7 mouse cellular contexts compared by ENCODE assay signal in the genomic region with DNA sequence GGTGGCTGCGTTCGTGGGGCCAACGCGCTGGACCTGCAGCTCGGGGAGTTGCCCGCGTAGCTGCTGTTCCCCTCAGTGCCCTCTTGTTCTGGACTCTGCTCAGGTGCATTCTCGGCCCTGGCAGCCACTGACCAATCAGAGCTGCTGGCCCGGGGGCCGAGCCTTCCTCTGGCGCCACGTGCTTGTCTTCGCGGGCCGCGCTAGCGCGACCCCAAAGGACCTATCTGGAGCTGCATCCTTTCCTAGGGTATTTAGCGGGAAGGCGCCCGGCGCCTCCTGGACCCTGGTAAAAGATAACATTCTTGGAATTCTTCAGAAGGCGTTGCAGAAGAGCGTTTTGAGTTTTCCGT. TPM values are rescaled to one million over a fixed set of nuclear protein-coding genes. Genes with fewer than 3 reads are reported as not detected.
DNase-seq lines count a peak whose midpoint lies in the region; ATAC-seq and TF ChIP-seq lines count a peak whose summit lies in the region.

No protein-coding gene starts in this region.

- H3K4me3 ChIP-seq in G1E (ENCODE audit: low read depth, low read length): peak overlapping the region; percentile 100
- peak overlapping the region; percentile 97 for H3K4me3 ChIP-seq in embryonic facial prominence, embryonic 15.5 days (replicated peaks)
- H3K4me3 ChIP-seq in heart, embryonic 14.5 days (ENCODE audit: control insufficient read depth in 1 of 2, insufficient read depth in 1 of 2, low read depth in 1 of 2, low read length in 2 of 2): peak overlapping the region; percentile 74 to 90
- H3K4me3 ChIP-seq in kidney, embryonic 16.5 days (ENCODE audit: low read length): peak overlapping the region; percentile 62
- peak overlapping the region; percentile 95 for H3K4me3 ChIP-seq in lung, embryonic 16.5 days (ENCODE audit: low read length)

- peaks cover 2% of the 10 kb centered on the region; the same call in 1 of the 2 replicates for H3K9me3 ChIP-seq in G1E (replicated peaks)
- H3K9me3 ChIP-seq in embryonic facial prominence, embryonic 15.5 days (replicated peaks): no peaks in the 10 kb centered on the region
- peaks cover 6% of the 10 kb centered on the region; the same call in 1 of the 2 replicates for H3K9me3 ChIP-seq in heart, embryonic 14.5 days (ENCODE audit: control insufficient read depth, low read length)
- H3K9me3 ChIP-seq in kidney, embryonic 16.5 days (ENCODE audit: low read length): peaks cover 3% of the 10 kb centered on the region; the same call in 1 of the 2 replicates
- no peaks in the 10 kb centered on the region for H3K9me3 ChIP-seq in lung, embryonic 16.5 days (ENCODE audit: control insufficient read depth, low read length)

- no peak for ATAC-seq in G1E (ENCODE audit: extremely low read depth, insufficient number of reproducible peaks, low FRiP score, poor library complexity, severe bottlenecking)
- ATAC-seq in embryonic facial prominence, embryonic 15.5 days (ENCODE audit: insufficient number of reproducible peaks, low FRiP score, low TSS enrichment, low read depth): peak; percentile 75
- ATAC-seq in heart, embryonic 14.5 days (ENCODE audit: insufficient number of reproducible peaks, insufficient read depth, low FRiP score, low read depth): peak; percentile 76
- peak; percentile 90 for ATAC-seq in kidney, embryonic 16.5 days (ENCODE audit: low FRiP score, low TSS enrichment)
- ATAC-seq in lung, embryonic 16.5 days (ENCODE audit: low read depth): peak; percentile 78

- no peak for TF ChIP-seq CTCF in G1E (IDR thresholded peaks at IDR 0.05; ENCODE audit: low read depth, low read length)

- peak overlapping the region; percentile 77 for H3K9ac ChIP-seq in embryonic facial prominence, embryonic 15.5 days
- peak overlapping the region; percentile 88 for H3K9ac ChIP-seq in heart, embryonic 14.5 days (ENCODE audit: low read length)
- H3K9ac ChIP-seq in kidney, embryonic 16.5 days (replicated peaks; ENCODE audit: low read length): peak overlapping the region; percentile 70
- H3K9ac ChIP-seq in lung, embryonic 16.5 days (ENCODE audit: low read length): peak overlapping the region; percentile 85

- H3K27me3 ChIP-seq in G1E (ENCODE audit: insufficient read depth, low read length): no peaks in the 10 kb centered on the region
- H3K27me3 ChIP-seq in embryonic facial prominence, embryonic 15.5 days: no peaks in the 10 kb centered on the region
- H3K27me3 ChIP-seq in heart, embryonic 14.5 days (ENCODE audit: control insufficient read depth, insufficient read depth, low read length): no peaks in the 10 kb centered on the region
- no peaks in the 10 kb centered on the region for H3K27me3 ChIP-seq in kidney, embryonic 16.5 days (ENCODE audit: insufficient read depth, low read length)
- no peaks in the 10 kb centered on the region for H3K27me3 ChIP-seq in lung, embryonic 16.5 days (ENCODE audit: control insufficient read depth, insufficient read depth, low read depth, low read length)

- WGBS in embryonic facial prominence, embryonic 15.5 days: 0% methylated on average over 25 of the region's 25 CpGs
- under 1% methylated on average over 25 of the region's 25 CpGs for WGBS in heart, embryonic 14.5 days
- 0% methylated on average over 25 of the region's 25 CpGs for WGBS in kidney, embryonic 16.5 days
- WGBS in lung, embryonic 16.5 days: under 1% methylated on average over 22 of the region's 25 CpGs

- peak; percentile 32 for DNase-seq in G1E (ENCODE audit: low spot score)
- DNase-seq in adrenal gland, postnatal 36 days: peak; percentile 66 to 74
- DNase-seq in ovary, postnatal 14 days (ENCODE audit: low spot score): peak; percentile 49

- peaks cover 40% of the 10 kb centered on the region for H3K36me3 ChIP-seq in G1E (replicated peaks)
- no peaks in the 10 kb centered on the region for H3K36me3 ChIP-seq in embryonic facial prominence, embryonic 15.5 days
- peaks cover 7% of the 10 kb centered on the region; the same call in 1 of the 2 replicates for H3K36me3 ChIP-seq in heart, embryonic 14.5 days (ENCODE audit: control insufficient read depth, insufficient read depth, low read length)
- H3K36me3 ChIP-seq in kidney, embryonic 16.5 days (ENCODE audit: insufficient read depth, low read length): no peaks in the 10 kb centered on the region
- no peaks in the 10 kb centered on the region; the same call in 1 of the 2 replicates for H3K36me3 ChIP-seq in lung, embryonic 16.5 days (ENCODE audit: control insufficient read depth, insufficient read depth, low read length)

- H3K4me1 ChIP-seq in G1E (ENCODE audit: insufficient read depth, low read depth, low read length): peaks cover 41% of the 10 kb centered on the region
- peaks cover 4% of the 10 kb centered on the region; the same call in 1 of the 2 replicates for H3K4me1 ChIP-seq in embryonic facial prominence, embryonic 15.5 days
- H3K4me1 ChIP-seq in heart, embryonic 14.5 days (ENCODE audit: control insufficient read depth in 2 of 2, insufficient read depth in 2 of 2, low read length in 2 of 2): peaks cover 0 to 24% of the 10 kb centered on the region in 2 experiments; a peak in 3 of 4 replicates
- peaks cover 10% of the 10 kb centered on the region for H3K4me1 ChIP-seq in kidney, embryonic 16.5 days (ENCODE audit: insufficient read depth, low read length)
- H3K4me1 ChIP-seq in lung, embryonic 16.5 days (replicated peaks; ENCODE audit: control insufficient read depth, insufficient read depth, low read length): peaks cover 14% of the 10 kb centered on the region; the same call in 1 of the 2 replicates

- H3K27ac ChIP-seq in embryonic facial prominence, embryonic 15.5 days (replicated peaks): peak overlapping the region; percentile 95
- H3K27ac ChIP-seq in heart, embryonic 14.5 days (replicated peaks in 1 of 2; ENCODE audit: control insufficient read depth in 1 of 2, insufficient read depth in 1 of 2, low read depth in 2 of 2, low read length in 2 of 2): peak overlapping the region; percentile 83 to 94
- peak overlapping the region; percentile 97 for H3K27ac ChIP-seq in kidney, embryonic 16.5 days (ENCODE audit: low read length)
- peak overlapping the region; percentile 86 for H3K27ac ChIP-seq in lung, embryonic 16.5 days (ENCODE audit: low read length)

- peak overlapping the region; percentile 98 for H3K4me2 ChIP-seq in embryonic facial prominence, embryonic 15.5 days (replicated peaks)
- H3K4me2 ChIP-seq in heart, embryonic 14.5 days (ENCODE audit: low read length): peak overlapping the region; percentile 76
- peak overlapping the region; percentile 86 for H3K4me2 ChIP-seq in kidney, embryonic 16.5 days (replicated peaks; ENCODE audit: low read depth, low read length)
- H3K4me2 ChIP-seq in lung, embryonic 16.5 days (ENCODE audit: low read depth, low read length): peak overlapping the region; percentile 62

RNA-seq across cellular contexts. Expression of a gene that starts 0.4 kb away (rescaled TPM):
- total RNA-seq in G1E (2014; fragmentation: Nextera tagmentation) (457 and 489 TPM in 2 replicates), G1E (2017) (547 and 633 TPM in 2 replicates)
- polyA plus RNA-seq in G1E (2012): 20.3 and 20.8 TPM in 2 replicates
- total RNA-seq in adrenal gland, postnatal 36 days (2021): 100 to 1,000 TPM; 114 to 134 TPM
- polyA plus RNA-seq in embryonic facial prominence, embryonic 15.5 days (2015; fragmentation: Nextera tagmentation; extraction: Ambion mirVana): 138 and 139 TPM in 2 replicates
- 250 and 263 TPM in 2 replicates for polyA plus RNA-seq in heart, embryonic 14.5 days (2014; fragmentation: Nextera tagmentation; extraction: Ambion mirVana)
- 158 and 167 TPM in 2 replicates for polyA plus RNA-seq in kidney, embryonic 16.5 days (2015; fragmentation: Nextera tagmentation; extraction: Ambion mirVana)
- 195 TPM in 2 replicates for polyA plus RNA-seq in lung, embryonic 16.5 days (2015; fragmentation: Nextera tagmentation; extraction: Ambion mirVana)

RNA-seq across cellular contexts. Expression of a gene that starts 0.4 kb away (rescaled TPM):
- total RNA-seq in G1E (2014; fragmentation: Nextera tagmentation) (117 and 148 TPM in 2 replicates), G1E (2017) (98.7 and 114 TPM in 2 replicates)
- 6.8 and 8.2 TPM in 2 replicates for polyA plus RNA-seq in G1E (2012)
- 10 to 100 TPM; 97.2 to 98.8 TPM for total RNA-seq in adrenal gland, postnatal 36 days (2021)
- polyA plus RNA-seq in embryonic facial prominence, embryonic 15.5 days (2015; fragmentation: Nextera tagmentation; extraction: Ambion mirVana): 63.5 and 68.1 TPM in 2 replicates
- polyA plus RNA-seq in heart, embryonic 14.5 days (2014; fragmentation: Nextera tagmentation; extraction: Ambion mirVana): 63.2 and 72.3 TPM in 2 replicates
- 79.1 and 82.5 TPM in 2 replicates for polyA plus RNA-seq in kidney, embryonic 16.5 days (2015; fragmentation: Nextera tagmentation; extraction: Ambion mirVana)
- polyA plus RNA-seq in lung, embryonic 16.5 days (2015; fragmentation: Nextera tagmentation; extraction: Ambion mirVana): 63.9 and 83.5 TPM in 2 replicates
